Mouse (Mus musculus) mature B cell (primary cell): ENCODE measurements around the gene Sh3d19.
"Not testable (repeated sequence)": the region's sequence is repeated elsewhere in the genome, so short reads cannot be mapped to it uniquely, and the experiment has no call there.

Source experiments
- in situ Hi-C: fragments of 300-500 bp; cut with MboI; formaldehyde crosslinking; loops from 2 replicates; pipeline ENCODE4 v1.14.3; 2019

Gene Sh3d19

DNA sequence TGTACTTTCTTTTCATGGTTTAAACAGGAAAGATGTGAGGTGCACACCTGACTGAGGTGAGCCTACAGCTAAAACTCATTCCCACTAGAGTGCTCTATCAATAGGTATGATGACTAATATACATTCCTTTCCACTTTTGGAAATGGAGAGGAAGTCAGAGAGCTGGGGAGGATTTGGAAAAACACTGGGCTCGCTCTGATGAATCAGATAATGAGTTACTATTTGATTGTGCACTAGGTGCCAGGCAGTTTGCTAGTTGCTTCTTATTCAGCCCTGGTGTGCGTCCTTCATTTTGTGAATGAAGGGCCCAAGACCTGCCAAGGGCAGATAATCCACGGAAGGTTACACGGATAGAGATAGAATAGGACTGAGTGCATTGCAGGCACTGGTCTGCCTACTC lies 9.1 kb downstream of the Sh3d19 start:
- in situ Hi-C loops = no loop called here

DNA sequence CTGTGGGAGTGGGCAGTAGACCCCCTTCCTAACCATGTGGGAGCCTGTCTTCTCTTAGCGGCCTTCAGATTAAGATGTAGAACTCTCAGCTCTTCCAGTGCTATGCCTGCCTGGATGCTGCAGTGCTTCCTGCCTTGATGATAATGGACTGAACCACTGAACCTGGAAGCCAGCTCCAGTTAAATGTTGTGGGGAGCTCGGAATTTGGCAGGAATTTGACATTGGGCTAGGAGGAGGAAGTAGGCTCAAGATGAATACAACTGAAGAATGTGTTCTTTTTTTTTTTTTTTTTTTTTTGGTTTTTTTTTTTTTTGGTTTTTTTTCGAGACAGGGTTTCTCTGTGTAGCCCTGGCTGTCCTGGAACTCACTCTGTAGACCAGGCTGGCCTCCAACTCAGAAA lies 10.9 kb downstream of the Sh3d19 start:
- in situ Hi-C loops = not testable (repeated sequence)

DNA sequence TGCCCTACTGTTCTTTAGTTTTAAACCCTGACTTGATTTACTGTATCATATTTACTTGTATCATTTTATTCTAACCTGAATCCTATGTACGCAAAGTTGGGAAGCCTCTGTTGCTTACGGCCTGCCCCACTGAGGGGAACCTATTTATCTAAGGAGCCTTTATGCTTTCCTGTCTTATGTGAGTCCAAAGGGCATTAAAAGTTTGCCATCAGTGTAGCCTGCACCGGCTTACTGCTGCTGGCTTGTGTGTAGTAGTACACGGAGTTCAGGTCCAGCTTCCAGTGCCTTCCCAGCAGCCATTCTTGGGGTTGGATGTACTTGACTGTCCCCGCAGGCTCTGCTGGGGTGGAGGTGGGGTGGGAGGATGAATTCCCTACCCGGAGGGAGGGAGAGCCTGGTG lies 13.6 kb downstream of the Sh3d19 start:
- in situ Hi-C loops = no loop called here

DNA sequence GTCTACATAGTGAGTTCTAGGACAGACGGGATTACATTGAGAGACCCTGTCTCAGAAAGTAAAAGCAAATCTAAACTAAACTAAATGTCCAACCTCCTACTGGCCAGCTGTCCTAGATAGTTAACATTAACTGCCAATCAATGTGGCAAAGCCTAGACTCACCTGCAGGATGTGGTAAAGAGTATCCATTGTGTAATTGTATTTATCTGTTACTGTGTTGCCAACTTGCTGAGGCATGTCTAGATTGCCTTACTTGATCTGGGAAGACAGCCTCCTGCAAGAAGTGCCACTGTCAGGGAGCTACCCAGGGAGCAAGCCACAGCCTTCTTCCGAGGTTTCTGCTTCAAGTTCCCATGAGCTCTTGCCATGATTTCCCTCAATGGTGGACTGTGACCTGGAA lies 16.3 kb downstream of the Sh3d19 start:
- in situ Hi-C loops = no loop called here

DNA sequence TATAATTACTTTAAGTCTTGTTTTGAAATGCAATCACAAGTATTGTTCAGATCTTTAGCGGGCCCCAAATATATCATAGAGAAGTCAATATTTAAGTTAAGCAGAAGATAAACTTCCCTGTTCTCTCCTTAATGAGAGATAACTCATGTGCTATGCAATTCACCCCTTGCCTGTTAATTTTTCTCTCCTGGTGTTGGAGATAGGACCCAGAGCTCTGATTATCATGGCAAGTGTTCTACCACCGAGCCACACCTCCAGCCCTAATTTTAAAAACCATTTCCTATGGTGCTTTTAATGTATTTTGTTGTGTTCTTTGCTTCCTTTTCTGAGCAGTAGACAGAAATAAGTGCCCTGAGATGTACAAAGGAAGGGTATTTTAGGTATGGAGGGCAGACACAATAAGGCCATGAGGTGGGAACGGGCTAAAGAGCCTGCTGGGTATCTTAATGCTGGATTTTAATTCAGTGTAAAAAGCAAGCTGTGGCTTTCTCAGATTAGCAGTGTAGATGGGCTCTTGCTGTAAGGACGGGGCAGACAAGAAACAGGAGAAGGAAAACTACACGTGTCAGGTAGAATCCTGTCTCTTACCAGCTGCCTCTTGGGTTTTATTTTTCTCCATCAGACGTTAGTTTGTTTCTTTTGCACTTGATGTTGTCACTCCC lies 20.4 kb downstream of the Sh3d19 start:
- in situ Hi-C loops = no loop called here

DNA sequence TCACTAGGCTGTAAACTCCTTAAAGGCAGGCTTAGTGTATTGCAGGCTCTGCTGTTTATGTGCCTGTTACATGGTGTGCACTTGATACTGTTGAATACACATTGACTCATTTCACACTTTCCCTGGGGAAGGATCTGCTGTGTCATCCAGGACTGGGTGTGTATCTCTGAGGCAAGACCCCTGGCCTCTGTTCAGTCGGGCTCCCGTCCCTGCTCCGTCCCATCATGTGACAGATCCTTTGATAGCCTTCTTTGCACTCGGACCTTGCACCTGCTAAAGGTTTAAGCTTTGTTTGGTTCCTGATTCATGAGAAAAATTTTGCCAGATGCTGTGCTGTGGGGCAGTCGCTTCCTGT lies 20.9 kb downstream of the Sh3d19 start:
- in situ Hi-C loops = no loop called here

DNA sequence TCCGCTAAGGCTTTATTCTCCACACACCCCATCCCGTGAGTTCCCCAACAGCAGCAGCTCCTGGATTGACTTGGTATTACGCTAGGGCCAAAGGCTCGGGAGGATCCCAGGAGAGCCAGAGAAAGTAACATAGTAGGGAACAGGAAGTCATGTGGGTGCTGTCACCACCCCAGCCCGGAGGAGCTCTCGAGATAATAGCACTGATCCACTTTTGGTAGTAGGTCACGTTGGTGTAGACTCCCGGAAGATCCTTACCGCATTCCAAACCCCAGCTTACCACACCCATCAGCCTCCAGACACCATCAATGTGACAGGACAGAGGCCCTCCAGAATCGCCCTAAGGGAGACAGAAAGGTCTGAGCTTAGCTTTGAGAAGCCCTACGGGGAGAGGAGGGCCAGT lies 22.8 kb downstream of the Sh3d19 start:
- in situ Hi-C loops = no loop called here

DNA sequence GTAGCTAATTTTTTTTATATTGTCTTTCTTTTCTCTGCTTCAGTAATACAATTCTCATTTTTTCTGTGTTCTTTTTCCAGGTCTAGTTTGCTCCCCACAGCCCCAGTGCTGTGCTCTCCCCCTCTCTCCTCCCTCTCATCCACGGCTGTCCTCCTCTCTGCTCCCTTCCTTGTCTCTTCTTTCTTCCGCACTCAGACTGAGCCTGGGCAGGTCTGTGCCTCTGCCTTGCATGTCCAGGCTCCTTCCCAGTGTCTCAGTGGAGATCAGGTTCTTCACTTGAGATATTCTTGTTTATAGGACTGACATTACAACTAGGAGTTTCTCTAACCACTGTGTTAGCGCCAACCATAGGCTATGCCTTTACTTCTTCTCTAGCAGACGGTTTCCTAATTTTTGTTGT lies 23.7 kb downstream of the Sh3d19 start:
- in situ Hi-C loops = no loop called here

DNA sequence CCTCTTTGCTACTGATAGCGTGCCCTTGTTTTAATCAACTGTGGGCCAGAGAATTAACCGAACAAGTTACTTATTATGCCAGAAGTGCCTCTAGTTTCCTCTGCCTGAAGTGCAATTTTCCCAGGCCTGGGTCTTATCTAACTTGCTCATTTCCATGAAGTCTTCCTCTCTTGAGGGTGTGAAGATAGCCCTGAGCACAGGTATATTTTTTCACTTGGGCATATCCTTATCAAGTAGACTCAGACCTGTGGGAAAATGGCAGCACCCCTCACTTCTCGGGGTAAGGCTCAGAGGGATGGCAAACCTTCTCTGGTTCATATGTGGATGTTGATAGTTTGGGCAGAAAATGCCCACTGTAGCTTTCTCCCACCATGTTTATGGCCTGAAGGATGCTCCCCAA lies 30.4 kb downstream of the Sh3d19 start:
- in situ Hi-C loops = no loop called here

DNA sequence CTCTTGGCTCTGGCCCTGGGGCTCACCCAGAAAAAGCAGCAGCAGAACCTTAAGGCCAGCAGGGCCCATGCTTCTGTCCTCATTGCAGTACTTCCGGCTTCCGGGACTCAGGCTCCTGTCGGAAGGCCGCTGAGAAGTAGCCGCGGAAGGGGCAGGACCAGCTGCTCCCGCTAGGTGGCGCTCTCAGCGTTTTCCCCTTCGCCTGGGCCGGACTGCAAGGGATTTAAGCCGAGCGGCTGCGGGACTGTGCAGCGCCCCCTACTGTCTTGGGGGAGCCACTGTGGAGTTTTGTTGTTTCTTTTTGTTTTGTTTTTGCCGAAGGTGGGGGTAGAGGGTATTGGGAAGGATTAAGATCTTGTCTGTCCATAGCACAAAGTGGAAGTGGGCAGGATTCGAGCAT lies 31.5 kb downstream of the Sh3d19 start, which contains the start of gene Prss48:
Prss48 (minus strand) TSS at position 69 of the 400 bp plus-strand sequence.
- in situ Hi-C loops = no loop called here

DNA sequence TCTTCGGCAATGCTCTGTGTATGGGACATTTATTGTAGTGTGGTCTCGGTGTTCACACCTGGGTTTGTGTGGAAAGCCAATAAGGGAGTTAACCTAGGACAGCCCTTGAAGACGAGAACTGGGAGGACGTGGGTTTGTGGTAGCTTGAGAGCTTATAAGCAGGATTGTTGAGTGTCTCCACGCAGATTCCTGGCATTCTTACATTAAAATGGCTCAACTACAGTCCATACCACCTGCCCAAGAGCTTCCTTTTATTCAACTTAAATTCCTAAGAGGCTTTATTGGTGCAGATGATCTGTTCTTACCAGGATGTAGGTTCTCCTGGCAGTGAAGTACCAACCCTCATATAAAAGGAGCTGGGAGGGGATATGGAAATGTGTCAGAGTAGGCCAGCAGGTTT lies 32.0 kb downstream of the Sh3d19 start:
- in situ Hi-C loops = no loop called here

DNA sequence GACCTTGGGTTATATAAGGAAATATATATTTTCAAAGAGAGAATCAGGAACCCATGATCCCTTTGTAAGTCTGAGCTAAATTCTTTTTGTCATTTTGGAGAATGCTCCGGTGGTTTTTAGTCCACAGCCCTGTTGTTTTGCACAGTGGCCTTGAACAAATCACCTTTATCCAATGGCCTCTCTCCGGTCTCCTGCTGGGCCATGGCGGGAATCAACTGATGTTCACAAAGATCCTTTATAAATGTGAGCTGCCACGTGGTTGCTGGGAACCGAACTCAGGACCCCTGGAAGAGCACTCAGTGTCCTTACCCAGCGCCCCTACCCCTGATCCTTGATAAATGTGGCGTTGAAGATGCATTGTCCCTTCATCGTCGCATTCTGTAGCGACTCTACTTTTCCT lies 33.8 kb downstream of the Sh3d19 start:
- in situ Hi-C loops = no loop called here

DNA sequence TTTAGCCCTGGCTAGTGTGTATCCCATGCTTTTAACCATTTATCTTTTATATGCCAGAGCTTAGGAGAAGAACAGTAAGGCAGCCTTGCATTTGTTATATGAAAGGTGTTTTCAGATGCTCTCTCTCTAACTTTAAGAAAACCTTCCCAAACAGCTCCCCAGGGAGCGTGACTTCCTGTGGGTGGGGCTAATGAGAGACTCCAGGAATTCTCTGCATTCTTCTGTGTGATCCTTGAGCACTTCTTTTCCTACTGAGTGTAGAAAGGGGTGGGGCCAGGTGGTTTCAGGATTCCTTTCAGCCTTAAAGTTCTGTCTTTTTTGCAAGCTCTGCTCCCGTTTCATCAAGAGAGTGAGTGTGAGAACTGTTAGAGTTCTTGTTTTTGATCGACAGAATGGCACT lies 39.7 kb downstream of the Sh3d19 start:
- in situ Hi-C loops = no loop called here

DNA sequence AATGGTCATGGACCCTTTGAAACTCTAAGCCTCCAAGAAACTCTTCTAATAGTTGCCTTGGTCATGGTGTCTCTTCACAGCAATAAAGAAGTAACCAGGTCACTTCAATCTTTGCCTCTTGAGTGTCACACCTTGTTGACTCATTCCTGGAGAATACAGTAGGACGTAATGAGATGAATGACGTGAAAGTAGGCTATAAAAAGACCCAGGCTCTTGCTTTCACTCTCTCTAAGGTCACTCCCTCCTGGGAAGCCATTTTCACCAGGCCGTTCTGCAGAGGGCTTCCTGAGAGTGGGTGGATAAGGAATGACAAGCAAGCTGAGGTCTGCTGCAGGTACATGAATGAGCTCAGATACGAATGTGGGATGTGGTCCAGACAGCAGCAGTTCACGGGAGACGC lies 40.5 kb downstream of the Sh3d19 start:
- in situ Hi-C loops = no loop called here

DNA sequence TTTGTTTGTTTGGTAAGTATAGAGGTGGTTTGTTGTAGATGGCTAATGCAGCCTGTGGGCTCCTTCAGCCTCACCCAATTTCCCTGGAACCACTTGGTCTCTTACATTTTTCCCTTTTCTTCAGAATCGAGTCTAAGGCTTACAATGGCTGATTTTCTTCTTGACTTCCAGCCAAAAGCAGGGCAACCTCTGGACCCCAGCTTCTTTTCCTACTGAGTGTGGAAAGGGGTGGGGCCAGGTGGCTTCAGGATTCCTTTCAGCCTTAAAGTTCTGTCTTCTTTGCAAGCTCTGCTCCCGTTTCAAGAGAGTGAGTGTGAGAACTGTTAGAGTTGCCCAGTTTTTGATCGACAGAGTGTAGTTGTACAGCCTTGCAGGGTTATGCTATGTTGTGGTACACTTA lies 40.9 kb downstream of the Sh3d19 start:
- in situ Hi-C loops = no loop called here

DNA sequence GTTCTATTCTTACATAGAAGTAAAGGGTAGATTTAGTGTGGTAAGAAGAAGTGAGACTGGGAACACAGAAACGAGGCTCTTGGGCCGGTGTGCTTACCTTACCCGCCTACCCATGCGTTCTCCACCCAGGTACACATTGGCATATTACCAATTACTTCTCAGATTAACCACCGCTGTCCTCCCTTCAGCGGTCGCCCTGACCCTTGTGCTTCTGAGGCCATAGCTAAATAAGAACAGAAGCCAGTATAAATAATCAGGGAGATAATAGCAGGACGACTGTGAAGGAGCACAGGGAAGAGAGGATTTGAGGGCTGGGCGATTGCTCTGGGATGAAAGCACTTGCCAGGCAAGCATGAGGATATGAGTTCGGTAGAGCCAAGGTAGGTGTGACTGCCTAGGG lies 42.9 kb downstream of the Sh3d19 start:
- in situ Hi-C loops = no loop called here

DNA sequence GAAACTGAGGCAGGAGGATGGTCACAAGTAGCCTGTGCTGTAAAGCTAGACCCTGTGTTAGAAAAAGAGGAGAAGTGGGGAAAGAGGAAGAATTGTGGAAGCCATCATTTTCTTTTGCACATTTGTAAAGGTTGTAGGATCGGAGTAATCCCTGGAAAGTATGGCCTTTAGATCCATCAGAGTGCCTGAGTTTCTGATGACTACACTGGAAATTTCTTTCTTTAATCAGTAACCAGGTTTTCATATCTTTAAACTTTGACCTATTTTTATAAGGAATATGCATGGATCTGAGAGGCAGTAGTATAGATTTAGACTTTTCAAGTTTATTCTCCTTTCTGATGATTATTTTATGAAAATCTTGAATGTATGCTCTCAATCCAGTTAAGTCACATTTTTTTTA lies 46.1 kb downstream of the Sh3d19 start:
- in situ Hi-C loops = no loop called here

DNA sequence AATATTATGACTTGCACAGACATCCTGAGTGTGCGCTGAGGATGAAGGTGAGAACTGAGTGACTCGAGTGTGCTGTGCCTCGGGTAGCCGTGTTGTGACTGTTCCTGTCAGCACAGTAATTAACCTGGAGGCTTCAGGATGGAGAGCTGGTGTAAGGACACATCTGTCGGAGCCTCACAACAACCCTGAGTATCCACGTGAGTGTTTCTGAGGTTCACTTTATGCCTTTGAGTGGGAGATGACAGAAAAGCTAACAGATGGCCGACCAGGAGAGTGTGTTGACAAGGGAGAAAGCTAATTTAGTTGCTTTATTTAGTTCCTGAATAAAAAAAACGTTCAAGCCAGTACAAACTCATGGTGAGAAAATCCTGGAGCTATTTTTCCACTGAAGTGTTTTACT lies 46.6 kb downstream of the Sh3d19 start:
- in situ Hi-C loops = no loop called here

DNA sequence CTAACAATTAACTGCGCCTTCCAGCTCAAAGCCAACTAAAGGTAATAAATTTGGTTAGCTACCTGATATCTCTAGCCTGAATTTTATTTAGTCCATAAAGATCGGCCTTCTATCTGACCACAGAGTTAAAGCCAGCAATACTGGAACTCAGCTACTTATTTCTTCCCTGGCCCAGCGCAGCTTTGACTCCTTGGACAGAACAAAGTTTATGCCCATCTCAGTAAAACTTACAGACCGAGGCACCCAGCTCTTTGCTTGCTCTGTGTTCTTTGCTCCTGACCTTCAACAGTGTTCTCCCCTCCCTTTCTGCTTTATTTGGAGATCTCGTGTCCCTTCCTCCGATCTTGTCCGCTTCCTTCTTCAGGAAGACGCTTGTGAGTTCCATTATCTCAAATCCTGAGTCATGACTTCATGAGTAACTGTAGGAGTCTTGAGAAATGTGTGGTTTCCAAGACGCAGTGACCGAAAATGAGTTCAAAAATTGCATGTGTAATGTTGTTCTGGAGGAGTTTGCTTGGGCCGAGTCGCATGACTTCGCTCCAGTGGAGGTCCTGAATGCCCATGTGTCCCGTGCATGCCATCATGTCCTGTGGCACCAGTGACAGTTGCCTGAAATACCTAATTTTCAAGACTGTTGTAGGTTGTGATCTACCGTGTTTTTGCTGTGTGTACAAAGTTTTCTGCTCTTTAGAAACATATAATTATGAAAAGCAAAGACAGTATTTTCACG lies 50.2 kb downstream of the Sh3d19 start:
- in situ Hi-C loops = no loop called here

DNA sequence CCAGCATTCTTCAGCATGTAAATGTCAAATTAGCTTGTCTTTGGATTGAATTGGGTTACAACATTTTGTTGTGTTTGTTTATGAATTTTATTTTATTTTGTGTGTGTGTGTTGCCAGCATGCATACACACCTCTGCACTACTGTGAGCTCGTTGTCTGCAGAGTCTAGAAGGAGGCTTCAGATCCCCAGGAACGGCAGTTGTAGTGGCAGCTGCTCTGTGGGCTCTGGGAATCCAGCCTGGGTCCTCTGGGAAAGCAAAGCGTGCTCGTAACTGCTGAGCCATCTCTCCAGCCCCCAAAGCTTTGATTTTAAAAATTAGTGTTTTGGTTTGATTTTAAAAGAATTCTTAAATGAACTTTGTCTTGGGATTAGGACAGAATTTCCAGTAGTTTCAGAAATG lies 50.7 kb downstream of the Sh3d19 start:
- in situ Hi-C loops = no loop called here

DNA sequence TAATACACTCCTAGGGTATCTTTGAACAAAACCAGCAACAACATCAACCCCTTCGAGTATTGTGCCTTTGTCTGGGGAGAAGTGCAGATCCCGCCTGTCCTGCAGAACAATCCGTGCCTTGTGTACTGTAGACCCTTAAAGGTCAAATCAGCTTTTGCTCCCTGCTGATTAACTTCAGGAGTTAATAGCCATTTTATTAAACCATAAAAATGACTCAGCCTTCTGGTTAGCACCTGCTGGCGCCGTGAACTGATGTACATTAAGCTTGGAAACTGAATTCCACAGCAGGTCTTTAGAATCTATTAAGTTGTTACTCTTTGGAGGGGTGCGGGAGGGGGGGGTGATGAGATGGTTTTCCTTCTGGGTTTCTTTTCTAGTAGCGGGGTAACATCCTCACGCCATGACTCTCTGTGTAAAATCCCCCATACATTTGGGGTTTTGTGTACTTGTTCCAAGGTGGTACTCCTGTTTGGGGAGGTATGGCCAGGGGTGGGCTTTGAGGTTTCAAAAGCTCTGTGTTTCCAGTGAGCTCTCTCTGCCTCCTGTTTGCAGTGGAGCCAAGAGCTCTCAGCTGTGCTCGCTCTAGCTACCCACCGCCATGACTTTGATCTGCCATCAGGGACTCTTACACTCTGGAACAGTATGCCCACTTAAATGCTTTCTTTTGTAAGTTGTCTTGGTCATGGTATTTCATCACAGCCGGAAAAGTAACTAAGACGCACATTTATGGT lies 53.3 kb downstream of the Sh3d19 start:
- in situ Hi-C loops = no loop called here

DNA sequence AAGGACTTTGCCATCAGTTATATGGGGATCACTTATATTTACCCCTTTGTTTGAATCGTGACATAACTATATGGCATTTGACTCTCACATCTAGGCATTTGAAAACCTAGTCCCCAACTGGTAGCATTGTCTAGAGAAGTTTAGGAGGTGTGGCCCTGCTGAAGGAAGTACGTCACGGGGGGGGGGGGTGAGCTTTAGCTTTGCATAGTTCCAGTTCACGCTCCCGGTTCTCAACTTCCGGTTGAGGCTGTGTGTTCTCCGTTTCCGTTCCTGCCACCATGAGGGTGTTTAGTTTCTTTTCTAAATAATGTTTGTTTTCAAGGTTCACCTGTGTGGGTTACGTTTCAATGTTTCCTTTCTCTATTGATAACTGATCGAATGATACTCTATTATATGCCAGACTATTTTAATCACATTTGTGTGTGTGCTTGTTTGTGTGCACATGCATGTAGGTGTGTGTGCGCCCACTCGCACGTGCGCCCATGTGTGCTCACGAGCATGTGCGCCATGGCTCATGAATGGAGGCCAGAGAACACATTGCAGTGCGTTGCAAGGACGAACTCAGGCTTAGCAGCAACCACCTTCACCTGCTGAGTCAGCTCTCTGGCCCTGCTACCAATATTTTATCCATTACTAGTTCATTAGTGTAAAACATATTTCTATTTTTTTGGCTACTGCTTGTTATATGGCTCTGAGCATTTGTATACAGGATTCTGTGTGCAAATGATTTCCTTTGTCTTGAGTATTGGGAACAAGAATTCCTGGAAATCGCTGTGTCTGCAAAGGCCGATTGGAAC lies 54.6 kb downstream of the Sh3d19 start:
- in situ Hi-C loops = no loop called here
